7 mouse cellular contexts compared by ENCODE assay signal in genomic region chr1:58444691-58445090, GRCm38 (mm10). TPM values are rescaled to one million over a fixed set of nuclear protein-coding genes. Genes with fewer than 3 reads are reported as not detected.
A peak's percentile ranks its signal among the peaks of the same experiment; 100 is the strongest.
DNase-seq lines count a peak whose midpoint lies in the region; ATAC-seq and TF ChIP-seq lines count a peak whose summit lies in the region.

No protein-coding gene starts in this region.

- peaks cover 66% of the 10 kb centered on the region for H3K36me3 ChIP-seq in megakaryocyte, embryonic 14.5 days (replicated peaks; ENCODE audit: low read length)
- H3K36me3 ChIP-seq in embryonic facial prominence, embryonic 13.5 days, result peaks cover 46% of the 10 kb centered on the region
- peaks cover 5% of the 10 kb centered on the region for H3K36me3 ChIP-seq in limb, embryonic 11.5 days (ENCODE audit: control insufficient read depth, insufficient read depth, low read length)
- peaks cover 8% of the 10 kb centered on the region; the same call in 1 of the 2 replicates for H3K36me3 ChIP-seq in small intestine, adult 2 months (ENCODE audit: control insufficient read depth, insufficient read depth, low read length)

- H3K9me3 ChIP-seq in megakaryocyte, embryonic 14.5 days, result no peaks in the 10 kb centered on the region
- no peaks in the 10 kb centered on the region for H3K9me3 ChIP-seq in embryonic facial prominence, embryonic 13.5 days
- no peaks in the 10 kb centered on the region for H3K9me3 ChIP-seq in limb, embryonic 11.5 days (ENCODE audit: control insufficient read depth, low read length)

- H3K4me1 ChIP-seq in megakaryocyte, embryonic 14.5 days, result peaks cover 78% of the 10 kb centered on the region
- H3K4me1 ChIP-seq in embryonic facial prominence, embryonic 13.5 days, result peaks cover 17% of the 10 kb centered on the region
- H3K4me1 ChIP-seq in limb, embryonic 11.5 days (ENCODE audit: control insufficient read depth, insufficient read depth, low read length), result no peaks in the 10 kb centered on the region
- H3K4me1 ChIP-seq in small intestine, adult 2 months (ENCODE audit: control insufficient read depth, insufficient read depth, insufficient read length, low read length), result peaks cover 5% of the 10 kb centered on the region; the same call in 1 of the 2 replicates

- no peak for TF ChIP-seq POLR2A in small intestine, adult 2 months (IDR thresholded peaks at IDR 0.05; ENCODE audit: low read depth, low read length)

- 10% methylated on average over 10 of the region's 10 CpGs for WGBS in embryonic facial prominence, embryonic 13.5 days
- WGBS in limb, embryonic 11.5 days, result 12% methylated on average over 10 of the region's 10 CpGs
- WGBS in small intestine, adult 2 months, result 3% methylated on average over 10 of the region's 10 CpGs

- DNase-seq in limb, embryonic 11.5 days (ENCODE audit: low spot score), result no peak
- DNase-seq in right cerebral cortex, postnatal 4 days, result no peak
- no peak for DNase-seq in T-cell, adult 2 months (ENCODE audit: low spot score)

- H3K27ac ChIP-seq in embryonic facial prominence, embryonic 13.5 days, result peak overlapping the region; percentile 95
- peak overlapping the region; percentile 82 for H3K27ac ChIP-seq in limb, embryonic 11.5 days (replicated peaks; ENCODE audit: low read depth, low read length)
- H3K27ac ChIP-seq in small intestine, adult 2 months (ENCODE audit: insufficient read depth, low read depth, low read length), result peak overlapping the region; percentile 85; the same call in 1 of the 2 replicates

- H3K27me3 ChIP-seq in megakaryocyte, embryonic 14.5 days (replicated peaks), result no peaks in the 10 kb centered on the region
- no peaks in the 10 kb centered on the region for H3K27me3 ChIP-seq in embryonic facial prominence, embryonic 13.5 days
- no peaks in the 10 kb centered on the region for H3K27me3 ChIP-seq in limb, embryonic 11.5 days (ENCODE audit: control insufficient read depth, insufficient read depth, low read length)
- no peaks in the 10 kb centered on the region for H3K27me3 ChIP-seq in small intestine, adult 2 months (ENCODE audit: control insufficient read depth, insufficient read depth, low read length)

- no peak for TF ChIP-seq CTCF in small intestine, adult 2 months (IDR thresholded peaks at IDR 0.05; ENCODE audit: extremely low read depth, insufficient read length, insufficient replicate concordance, low read depth, low read length)

- H3K4me2 ChIP-seq in embryonic facial prominence, embryonic 13.5 days, result peak overlapping the region; percentile 69
- H3K4me2 ChIP-seq in limb, embryonic 11.5 days (ENCODE audit: low read depth, severe bottlenecking), result peak overlapping the region; percentile 64

- peak overlapping the region; percentile 91 for H3K9ac ChIP-seq in embryonic facial prominence, embryonic 13.5 days
- H3K9ac ChIP-seq in limb, embryonic 11.5 days (ENCODE audit: low read length), result peak overlapping the region; percentile 78

- H3K4me3 ChIP-seq in megakaryocyte, embryonic 14.5 days (replicated peaks), result peak overlapping the region; percentile 97
- peak overlapping the region; percentile 71 for H3K4me3 ChIP-seq in embryonic facial prominence, embryonic 13.5 days
- peak overlapping the region; percentile 62 for H3K4me3 ChIP-seq in limb, embryonic 11.5 days (ENCODE audit: low read depth, low read length)
- peak overlapping the region; percentile 93 for H3K4me3 ChIP-seq in small intestine, adult 2 months (ENCODE audit: low read depth, low read length)

- no peak for ATAC-seq in megakaryocyte, adult 5-6 weeks (ENCODE audit: poor library complexity, severe bottlenecking)
- ATAC-seq in embryonic facial prominence, embryonic 13.5 days (ENCODE audit: insufficient number of reproducible peaks, insufficient read depth, low FRiP score, low TSS enrichment, low read depth), result no peak
- no peak for ATAC-seq in limb, embryonic 11.5 days (ENCODE audit: insufficient number of reproducible peaks, low FRiP score, low TSS enrichment, low read depth)

RNA-seq across cellular contexts. Expression of gene Nif3l1, which starts 0.3 kb away (rescaled TPM):
- 4.4 and 4.8 TPM in 2 replicates for polyA plus RNA-seq in megakaryocyte, embryonic 14.5 days (2012; ENCODE audit: insufficient read depth, low replicate concordance)
- total RNA-seq in megakaryocyte, adult 5-6 weeks (2015), result 17.0 and 20.6 TPM in 2 replicates
- total RNA-seq in megakaryocyte, adult 5-6 weeks (2017), result 22.5 and 26.7 TPM in 2 replicates
- 51.6 and 52.9 TPM in 2 replicates for polyA plus RNA-seq in embryonic facial prominence, embryonic 13.5 days (2015; fragmentation: Nextera tagmentation; extraction: Ambion mirVana)
- polyA plus RNA-seq in limb, embryonic 11.5 days (2014; fragmentation: Nextera tagmentation; extraction: Ambion mirVana), result 68.4 and 68.8 TPM in 2 replicates
- polyA plus RNA-seq in small intestine, adult 2 months (2012; rRNA removed), result 4.5 and 6.7 TPM in 2 replicates

RNA-seq across cellular contexts. Expression of gene Ppil3, which starts 0.6 kb away (rescaled TPM):
- 1.5 and 17.3 TPM in 2 replicates for polyA plus RNA-seq in megakaryocyte, embryonic 14.5 days (2012; ENCODE audit: insufficient read depth, low replicate concordance)
- total RNA-seq in megakaryocyte, adult 5-6 weeks (2015), result 60.5 and 62.9 TPM in 2 replicates
- 51.3 and 55.5 TPM in 2 replicates for total RNA-seq in megakaryocyte, adult 5-6 weeks (2017)
- 55.7 and 66.1 TPM in 2 replicates for polyA plus RNA-seq in embryonic facial prominence, embryonic 13.5 days (2015; fragmentation: Nextera tagmentation; extraction: Ambion mirVana)
- 57.2 and 64.1 TPM in 2 replicates for polyA plus RNA-seq in limb, embryonic 11.5 days (2014; fragmentation: Nextera tagmentation; extraction: Ambion mirVana)
- 4.0 and 6.2 TPM in 2 replicates for polyA plus RNA-seq in small intestine, adult 2 months (2012; rRNA removed)

RNA-seq across cellular contexts. Expression of gene Clk1, which starts 20.8 kb away (rescaled TPM):
- polyA plus RNA-seq in megakaryocyte, embryonic 14.5 days (2012; ENCODE audit: insufficient read depth, low replicate concordance), result 0.98 TPM in 1 of 2 replicates, not detected in the other
- 398 and 422 TPM in 2 replicates for total RNA-seq in megakaryocyte, adult 5-6 weeks (2015)
- 345 and 361 TPM in 2 replicates for total RNA-seq in megakaryocyte, adult 5-6 weeks (2017)
- polyA plus RNA-seq in embryonic facial prominence, embryonic 13.5 days (2015; fragmentation: Nextera tagmentation; extraction: Ambion mirVana), result 236 and 274 TPM in 2 replicates
- 166 and 176 TPM in 2 replicates for polyA plus RNA-seq in limb, embryonic 11.5 days (2014; fragmentation: Nextera tagmentation; extraction: Ambion mirVana)
- polyA plus RNA-seq in small intestine, adult 2 months (2012; rRNA removed), result 4.4 and 11.1 TPM in 2 replicates

RNA-seq across cellular contexts. Expression of gene Bzw1, which starts 52.0 kb away (rescaled TPM):
- 0.56 and 3.4 TPM in 2 replicates for polyA plus RNA-seq in megakaryocyte, embryonic 14.5 days (2012; ENCODE audit: insufficient read depth, low replicate concordance)
- 175 and 183 TPM in 2 replicates for total RNA-seq in megakaryocyte, adult 5-6 weeks (2015)
- 166 and 175 TPM in 2 replicates for total RNA-seq in megakaryocyte, adult 5-6 weeks (2017)
- polyA plus RNA-seq in embryonic facial prominence, embryonic 13.5 days (2015; fragmentation: Nextera tagmentation; extraction: Ambion mirVana), result 344 and 384 TPM in 2 replicates
- 499 and 502 TPM in 2 replicates for polyA plus RNA-seq in limb, embryonic 11.5 days (2014; fragmentation: Nextera tagmentation; extraction: Ambion mirVana)
- polyA plus RNA-seq in small intestine, adult 2 months (2012; rRNA removed), result 5.6 and 9.6 TPM in 2 replicates

Comparison
In these comparisons a context has a peak if more than half of its experiments do, and no peak if none do; other contexts are left out.
1. RNA of gene Clk1, which starts 20.8 kb away (polyA plus RNA-seq): 236 to 274 TPM in embryonic facial prominence, embryonic 13.5 days and 166 to 176 TPM in limb, embryonic 11.5 days; 4.4 to 11.1 TPM in small intestine, adult 2 months and 0.98 TPM in megakaryocyte, embryonic 14.5 days; every median in the first group is over 10 times any median in the second.
2. Peak in every context shown above with its lines, with median percentiles within 50 percentile points of each other: H3K4me3 ChIP-seq and H3K27ac ChIP-seq.